Mouse (Mus musculus): ENCODE results near the gene Ptcra.
"Not testable (repeated sequence)": the region's sequence is repeated elsewhere in the genome, so short reads cannot be mapped to it uniquely, and the experiment has no call there.

Gene Ptcra

DNA sequence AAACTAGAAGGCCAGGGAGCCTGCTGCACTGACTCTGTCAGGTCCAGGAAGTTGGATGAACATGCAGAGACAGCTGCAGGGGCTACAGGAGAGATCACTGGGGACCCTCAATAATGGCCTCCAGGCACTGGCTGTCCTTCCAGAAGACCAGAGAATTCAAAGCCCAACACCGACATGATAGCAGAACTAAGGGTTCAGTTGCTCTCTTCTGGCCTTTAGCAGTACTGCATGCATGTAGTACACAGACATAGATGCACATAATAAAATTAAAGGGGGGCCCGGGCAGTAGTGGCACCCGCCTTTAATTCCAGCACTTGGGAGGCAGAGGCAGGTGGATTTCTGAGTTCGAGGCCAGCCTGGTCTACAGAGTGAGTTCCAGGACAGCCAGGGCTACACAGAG, 7.5 kb upstream of the Ptcra start:
- DNase-seq (ENCODE audit: low spot score in 2 of 2), result no peak

GRCm38 (mm10) chr17:46770546-46770945, 7.0 kb upstream of the Ptcra start:
- DNase-seq (ENCODE audit: low spot score in 2 of 2), result no peak

GRCm38 (mm10) chr17:46767868-46768267, 4.4 kb upstream of the Ptcra start:
- no peak for DNase-seq (ENCODE audit: low spot score in 2 of 2)

- DNase-seq (ENCODE audit: low spot score in 2 of 2), result not testable (repeated sequence)
These were observed 1.4 kb upstream of the Ptcra start for GRCm38 (mm10) chr17:46764916-46765315.

GRCm38 (mm10) chr17:46758753-46759152, 4.8 kb downstream of the Ptcra start:
- DNase-seq (ENCODE audit: low spot score in 2 of 2), result no peak

- peak; percentile 97 to 99 for DNase-seq (ENCODE audit: low spot score in 2 of 2)
These were observed 11.5 kb downstream of the Ptcra start, which contains the start of gene Cnpy3 for GRCm38 (mm10) chr17:46751794-46752556. TSS of gene Cnpy3 (minus strand) at chr17:46752214.

GRCm38 (mm10) chr17:46751056-46751793, 12.3 kb downstream of the Ptcra start:
- DNase-seq (ENCODE audit: low spot score in 2 of 2), result no peak

GRCm38 (mm10) chr17:46750580-46750979, 12.9 kb downstream of the Ptcra start:
- no peak for DNase-seq (ENCODE audit: low spot score in 2 of 2)

DNA sequence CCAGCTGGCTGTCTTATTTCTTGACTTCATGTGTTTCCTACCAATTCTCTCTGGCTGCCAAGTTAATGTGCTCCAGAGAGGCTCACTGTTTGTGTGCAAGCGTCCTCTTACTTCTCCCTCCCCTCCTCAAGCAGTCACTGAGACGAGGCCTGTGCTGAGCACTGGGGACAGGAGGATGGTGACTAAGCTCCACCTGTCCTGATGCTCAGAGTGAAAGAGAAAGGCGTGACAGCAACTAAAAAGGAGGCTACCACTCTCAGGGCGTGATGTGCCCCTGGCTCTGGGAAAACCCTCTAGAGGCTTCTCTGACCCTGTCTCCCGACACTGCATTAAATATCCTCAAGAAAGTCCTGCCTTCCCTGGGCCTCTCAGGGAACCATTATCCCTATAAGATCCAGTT, 14.2 kb downstream of the Ptcra start:
- DNase-seq (ENCODE audit: low spot score in 2 of 2), result no peak

DNA sequence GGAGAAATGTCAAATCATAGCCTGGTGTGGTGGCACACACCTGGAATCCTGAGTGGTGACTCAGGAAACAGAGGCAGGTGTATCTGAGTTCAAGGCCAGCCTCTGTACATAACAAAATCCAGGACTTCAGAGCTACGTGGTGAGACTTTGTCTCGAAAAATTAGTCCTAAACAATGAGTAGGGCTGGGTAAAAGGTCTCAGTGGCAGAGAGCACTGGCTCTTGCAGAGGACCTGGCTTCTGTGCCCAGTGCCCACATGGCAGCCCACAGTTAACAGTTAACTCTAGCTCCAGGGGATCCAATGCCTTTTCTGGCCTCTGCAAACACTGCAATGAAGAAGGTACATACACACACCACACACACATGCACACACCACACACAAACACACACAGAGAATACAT, 15.7 kb downstream of the Ptcra start:
- no peak for DNase-seq (ENCODE audit: low spot score in 2 of 2)

DNA sequence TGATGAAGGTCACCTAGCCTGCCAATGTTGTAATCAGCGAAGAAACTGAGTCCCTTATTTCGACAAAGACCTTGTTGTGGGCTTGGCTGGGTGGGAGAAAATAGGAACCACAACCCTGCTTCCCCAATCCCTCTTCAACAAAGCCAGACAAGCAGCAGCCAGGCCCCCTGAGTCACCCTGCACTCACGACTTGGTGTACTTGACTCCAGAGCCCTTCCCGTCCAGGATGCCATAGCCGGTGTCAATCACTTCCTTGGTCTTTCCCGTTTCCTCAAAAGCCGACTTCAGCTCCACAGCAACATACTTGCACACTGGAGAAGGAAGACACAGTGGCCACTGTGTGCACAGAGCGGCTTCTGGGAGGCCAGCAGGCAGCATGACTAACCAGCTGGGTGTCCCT, 16.3 kb downstream of the Ptcra start:
- DNase-seq (ENCODE audit: low spot score in 2 of 2), result no peak

DNA sequence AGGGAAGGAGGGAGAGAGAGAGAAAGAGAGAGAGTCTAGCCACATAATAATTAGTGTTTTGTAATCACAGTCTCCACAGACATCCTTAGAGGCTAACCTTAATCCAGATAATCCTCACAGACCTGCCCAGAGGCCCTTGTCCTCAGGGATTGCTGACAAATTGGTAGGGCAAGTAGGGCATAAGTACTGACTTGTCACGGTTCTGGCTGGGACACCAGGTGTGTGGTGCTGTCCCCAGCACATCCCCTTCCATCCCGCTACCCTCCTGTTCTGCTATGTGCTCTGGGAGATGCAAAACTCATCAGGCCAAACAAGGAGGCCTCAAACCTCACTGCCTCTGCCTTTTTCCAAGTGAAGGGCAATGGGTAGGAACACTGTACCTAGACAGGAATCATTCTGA, 18.0 kb downstream of the Ptcra start:
- DNase-seq (ENCODE audit: low spot score in 2 of 2), result no peak

DNA sequence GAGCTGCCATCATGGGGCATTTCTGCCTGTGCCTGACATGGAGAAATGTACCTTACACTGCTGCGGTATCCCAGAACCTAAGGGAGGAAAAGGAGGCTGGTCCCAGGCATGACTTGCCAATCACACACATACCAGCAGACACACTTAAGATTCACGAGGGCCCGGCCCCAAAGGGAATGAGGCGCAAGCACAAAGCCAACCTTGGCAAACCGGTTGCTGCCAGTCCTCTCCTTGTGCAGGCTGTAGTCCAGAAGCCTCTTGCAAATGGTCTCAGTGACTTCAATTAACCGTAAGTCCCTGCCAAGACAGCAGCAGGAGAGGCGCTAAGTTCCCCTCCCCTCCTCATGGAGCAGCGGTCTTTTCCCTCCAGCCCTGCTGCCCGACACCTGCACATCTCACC, 20.5 kb downstream of the Ptcra start:
- DNase-seq (ENCODE audit: low spot score in 2 of 2), result no peak

- DNase-seq (ENCODE audit: low spot score in 2 of 2), result no peak
These were observed 22.2 kb downstream of the Ptcra start for GRCm38 (mm10) chr17:46741305-46741704.

- no peak for DNase-seq (ENCODE audit: low spot score in 2 of 2)
These were observed 27.4 kb downstream of the Ptcra start for GRCm38 (mm10) chr17:46736160-46736559.

GRCm38 (mm10) chr17:46735287-46735686, 28.2 kb downstream of the Ptcra start:
- no peak for DNase-seq (ENCODE audit: low spot score in 2 of 2)

- no peak for DNase-seq (ENCODE audit: low spot score in 2 of 2)
These were observed 29.5 kb downstream of the Ptcra start for GRCm38 (mm10) chr17:46734055-46734454.

DNA sequence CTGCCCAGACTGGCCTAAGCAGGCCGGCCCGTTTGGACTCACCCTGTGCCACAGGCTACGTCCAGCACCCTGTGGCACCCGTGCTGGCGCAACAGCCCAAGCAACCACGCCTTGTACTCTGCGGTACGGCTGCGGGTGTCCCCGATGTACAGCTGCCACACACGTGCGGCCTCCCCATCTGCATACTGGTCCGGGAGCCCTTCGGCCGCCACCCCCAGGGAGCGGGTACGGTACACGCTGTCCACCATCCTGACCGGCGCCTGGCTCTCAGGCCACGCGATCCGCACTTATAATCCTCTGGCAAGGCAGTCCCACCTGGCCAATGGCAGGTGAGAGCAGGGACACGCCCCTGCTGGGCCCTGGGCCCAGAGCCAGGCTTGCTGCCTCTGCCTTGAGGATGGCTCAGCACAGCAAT, 34.6 kb downstream of the Ptcra start, which contains the start of gene Gnmt:
Gnmt (minus strand) TSS at position 265 of the 415 bp plus-strand sequence.
- no peak for DNase-seq (ENCODE audit: low spot score in 2 of 2)

- no peak for DNase-seq (ENCODE audit: low spot score in 2 of 2)
These were observed 35.0 kb downstream of the Ptcra start for GRCm38 (mm10) chr17:46728496-46728895.

GRCm38 (mm10) chr17:46728021-46728420, 35.5 kb downstream of the Ptcra start:
- DNase-seq (ENCODE audit: low spot score in 2 of 2), result no peak

DNA sequence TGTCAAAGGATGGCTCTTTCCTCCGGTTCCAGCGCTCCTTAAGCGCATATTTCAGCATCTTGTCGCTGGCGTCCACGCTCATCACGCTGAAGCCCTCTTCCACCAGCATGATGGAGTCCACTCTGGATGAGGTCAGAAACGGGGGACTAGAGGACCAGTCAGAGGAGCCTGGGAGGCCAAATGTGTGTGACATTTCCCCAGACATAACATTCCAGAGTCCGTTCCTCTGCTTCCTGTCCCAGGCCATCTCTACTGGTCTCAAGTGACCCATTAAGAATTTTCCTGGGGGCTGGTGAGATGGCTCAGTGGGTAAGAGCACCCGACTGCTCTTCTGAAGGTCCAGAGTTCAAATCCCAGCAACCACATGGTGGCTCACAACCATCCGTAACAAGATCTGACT, 36.2 kb downstream of the Ptcra start:
- DNase-seq (ENCODE audit: low spot score in 2 of 2), result no peak

- no peak for DNase-seq (ENCODE audit: low spot score in 2 of 2)
These were observed 37.5 kb downstream of the Ptcra start for GRCm38 (mm10) chr17:46725731-46726645.

Data from urinary bladder, postnatal 4 days (tissue).